Mouse (Mus musculus) liver, embryonic 14.5 days (tissue): ENCODE data around the gene Rasgef1b. TPM values are rescaled to one million over a fixed set of nuclear protein-coding genes. Genes with fewer than 3 reads are reported as not detected.

ENCODE experiments used
- ATAC-seq: fragments of 200-750 bp; cut with Nextera tagmentation; 2 replicates; pipeline ENCODE4 v1.8.0; 2017; ENCODE audit warnings: moderate number of reproducible peaks, mild to moderate bottlenecking, moderate library complexity; ENCODE audit not compliant: insufficient read depth
- DNase-seq, 3 experiments: peaks; one replicate each; pipeline ENCODE4 v3.0.0-alpha.2; 2012 to 2013; ENCODE audit warnings: low read depth in 3 of 3, low spot score in 3 of 3
- H3K27ac ChIP-seq: fragments of 300-500 bp; sonication (generic); 2 replicates; pipeline ENCODE4 v1.5.1; 2014; ENCODE audit warnings: moderate library complexity, mild to moderate bottlenecking, control low read depth, inconsistent platforms
- H3K27me3 ChIP-seq: fragments of 300-500 bp; sonication (generic); 2 replicates; pipeline ENCODE4 v1.6.1; 2014; ENCODE audit warnings: mild to moderate bottlenecking, low read length, moderate library complexity; ENCODE audit not compliant: control insufficient read depth, insufficient read depth
- H3K36me3 ChIP-seq: fragments of 300-500 bp; sonication (generic); replicated peaks from 2 replicates; pipeline ENCODE4 v1.6.1; 2014; ENCODE audit warnings: low read depth; ENCODE audit not compliant: control insufficient read depth, insufficient read depth
- H3K4me1 ChIP-seq, 2 experiments: fragments of 200-500 bp in 1 of 2; fragments of 300-500 bp in 1 of 2; sonication (generic) in 1 of 2; replicated peaks; 2 replicates each; pipeline ENCODE4 v1.6.1; 2012 to 2014; ENCODE audit warnings: antibody characterized with exemption in 1 of 2, inconsistent platforms in 1 of 2, low read length in 1 of 2; ENCODE audit not compliant: control insufficient read depth in 2 of 2, insufficient read depth in 2 of 2
- H3K4me2 ChIP-seq: fragments of 300-500 bp; sonication (generic); 2 replicates; pipeline ENCODE4 v1.6.1; 2014; ENCODE audit warnings: low read depth, mild to moderate bottlenecking, control low read depth, moderate library complexity
- H3K4me3 ChIP-seq, 2 experiments: fragments of 200-500 bp in 1 of 2; fragments of 300-500 bp in 1 of 2; sonication (generic) in 1 of 2; 2 replicates each; pipeline ENCODE4 v1.5.1; 2012 to 2014; ENCODE audit warnings: low read depth in 2 of 2, low read length in 2 of 2, mild to moderate bottlenecking in 2 of 2, control low read depth in 1 of 2, inconsistent platforms in 1 of 2, moderate library complexity in 1 of 2; ENCODE audit not compliant: insufficient read depth in 1 of 2
- H3K9ac ChIP-seq: fragments of 300-500 bp; sonication (generic); replicated peaks from 2 replicates; pipeline ENCODE4 v1.6.1; 2014; ENCODE audit warnings: mild to moderate bottlenecking, control low read depth, moderate library complexity
- H3K9me3 ChIP-seq: fragments of 300-500 bp; sonication (generic); 2 replicates; pipeline ENCODE4 v1.6.1; 2016; ENCODE audit warnings: low read length, mixed read lengths; ENCODE audit not compliant: control insufficient read depth
- CTCF ChIP-seq: IDR thresholded peaks from 2 replicates; pipeline ENCODE4 v1.5.1; 2016; ENCODE audit warnings: antibody characterized with exemption, low read depth, control low read depth
- EP300 ChIP-seq: IDR thresholded peaks from 2 replicates; pipeline ENCODE4 v1.6.1; 2016; ENCODE audit warnings: antibody characterized with exemption, low read depth
- WGBS: fragments of 180-500 bp; shearing (Covaris S2); extraction: QIAGEN DNeasy Blood & Tissue Kit; methylation state at CpG from one replicate; pipeline ENCODE4 v1.1.7; 2014; ENCODE audit not compliant: insufficient replicate concordance; 5-methylcytosine and 5-hydroxymethylcytosine counted together
- polyA plus RNA-seq, 2 experiments: library from polyadenylated mRNA; depleted of rRNA in 1 of 2; stranded (reverse) in 1 of 2; unstranded in 1 of 2; fragments of >200 nt; fragmentation: Nextera tagmentation in 1 of 2; extraction: Ambion mirVana in 1 of 2; gene quantifications; 2 replicates each; pipeline versions ENCODE4 v1.2.1 to v1.2.3; 2012 to 2014

The Rasgef1b gene
- polyA plus RNA-seq, 2 experiments: 2.8 to 4.2 TPM

DNA sequence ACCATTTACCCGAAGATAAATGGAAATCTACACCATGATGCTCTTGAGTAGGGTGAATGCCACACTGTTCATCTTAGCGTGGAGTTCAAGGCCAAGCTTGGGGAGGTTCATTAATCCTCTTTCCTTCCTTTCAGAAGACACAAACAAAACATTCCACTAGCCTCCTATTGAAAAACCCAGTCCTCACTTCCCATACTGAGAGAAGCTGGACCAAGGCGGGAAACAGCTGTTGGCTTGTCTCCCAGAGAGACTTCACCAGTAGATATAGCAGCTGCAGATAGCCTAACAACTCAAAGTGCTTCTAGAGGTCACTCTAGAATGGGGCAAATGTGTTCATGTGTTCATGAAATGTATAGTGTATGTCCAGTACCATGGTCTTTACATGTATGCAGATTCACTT, 495.7 kb downstream of the Rasgef1b start:
- H3K4me2 ChIP-seq: no peak overlapping the region
- H3K9ac ChIP-seq: no peak overlapping the region
- TF ChIP-seq CTCF (no peak), EP300 (no peak)
- WGBS: 61% methylated on average over 3 of the region's 3 CpGs
- no peak overlapping the region for H3K4me3 ChIP-seq
- no peak for ATAC-seq
- H3K27ac ChIP-seq: no peak overlapping the region
- H3K4me1 ChIP-seq: no peaks in the 10 kb centered on the region
- no peaks in the 10 kb centered on the region for H3K27me3 ChIP-seq
- H3K36me3 ChIP-seq: no peaks in the 10 kb centered on the region
- DNase-seq: no peak
- no peaks in the 10 kb centered on the region for H3K9me3 ChIP-seq

DNA sequence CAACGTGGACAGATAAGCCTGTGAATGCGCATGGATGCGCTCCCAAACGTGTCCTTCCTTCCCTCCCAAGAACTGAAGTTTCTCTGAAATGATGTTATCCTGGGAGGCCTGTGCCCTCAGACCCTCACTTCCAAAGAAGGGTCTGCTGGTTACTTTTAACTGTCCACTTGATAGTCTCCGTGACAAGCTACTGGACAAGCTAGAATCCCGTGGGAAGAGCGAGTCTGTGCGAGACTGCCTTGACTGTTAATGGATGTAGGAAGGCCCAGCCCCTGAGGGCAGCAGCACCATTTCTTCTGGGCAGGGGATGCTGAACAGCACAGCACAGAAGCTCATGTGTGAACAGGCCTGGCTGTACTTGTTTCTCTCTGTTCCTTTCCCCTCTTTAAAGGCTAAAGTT, 496.5 kb downstream of the Rasgef1b start:
- H3K9me3 ChIP-seq: no peaks in the 10 kb centered on the region
- no peak overlapping the region for H3K27ac ChIP-seq
- H3K4me3 ChIP-seq: no peak overlapping the region
- WGBS: 82% methylated on average over 8 of the region's 8 CpGs
- DNase-seq (no peak), ATAC-seq (no peak)
- H3K27me3 ChIP-seq: no peaks in the 10 kb centered on the region
- H3K4me1 ChIP-seq: no peaks in the 10 kb centered on the region
- H3K36me3 ChIP-seq: no peaks in the 10 kb centered on the region
- no peak overlapping the region for H3K4me2 ChIP-seq
- H3K9ac ChIP-seq: no peak overlapping the region
- TF ChIP-seq EP300: no peak
- no peak for TF ChIP-seq CTCF

DNA sequence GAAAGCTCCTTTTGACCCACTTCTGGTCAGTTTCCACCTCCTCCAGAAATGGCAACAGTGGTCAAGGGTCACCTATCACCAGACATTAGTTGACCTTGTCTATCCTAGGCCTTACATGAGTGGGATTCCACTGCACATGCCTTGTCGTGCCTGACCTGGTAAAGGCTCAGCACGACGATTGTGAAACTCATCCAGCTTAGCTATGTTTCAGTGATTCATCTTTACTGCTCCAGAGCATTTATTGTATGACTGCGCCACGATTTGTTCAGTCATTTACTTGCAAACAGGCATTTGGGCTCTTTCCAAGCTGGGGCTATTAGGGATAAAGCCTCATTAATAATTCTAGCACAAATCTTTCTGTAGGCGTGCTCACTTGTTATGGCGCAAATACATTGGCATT, 498.4 kb downstream of the Rasgef1b start:
- Histone ChIP-seq H3K9ac (no peak overlapping the region), H3K36me3 (no peaks in the 10 kb centered on the region), H3K4me3 (no peak overlapping the region), H3K4me1 (no peaks in the 10 kb centered on the region), H3K4me2 (no peak overlapping the region), H3K9me3 (no peaks in the 10 kb centered on the region), H3K27me3 (no peaks in the 10 kb centered on the region), H3K27ac (no peak overlapping the region)
- ATAC-seq (no peak), DNase-seq (no peak)
- 85% methylated on average over 7 of the region's 7 CpGs for WGBS
- no peak for TF ChIP-seq EP300
- TF ChIP-seq CTCF: no peak

DNA sequence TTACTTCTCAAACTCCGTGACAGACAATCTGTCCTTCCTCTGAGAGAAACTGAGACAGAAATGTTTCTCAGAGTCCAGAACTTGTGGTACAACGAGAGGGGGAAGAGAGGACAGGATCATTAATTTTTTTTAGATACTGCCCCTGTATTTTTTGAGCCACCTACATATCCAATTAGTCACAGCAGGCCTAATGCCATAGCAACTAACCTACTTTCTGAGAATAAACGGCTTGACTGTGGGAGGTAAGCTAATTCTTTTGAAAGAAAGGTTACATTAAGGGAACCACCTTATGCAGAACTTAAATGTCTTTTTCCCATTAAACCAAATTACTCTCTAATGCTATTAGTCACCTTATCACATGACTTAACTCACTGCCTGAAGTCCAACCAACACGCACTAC, 501.5 kb downstream of the Rasgef1b start:
- Histone ChIP-seq H3K4me1 (no peaks in the 10 kb centered on the region), H3K36me3 (no peaks in the 10 kb centered on the region; the same call in 1 of the 2 replicates), H3K27ac (no peak overlapping the region), H3K9ac (no peak overlapping the region), H3K27me3 (no peaks in the 10 kb centered on the region), H3K9me3 (no peaks in the 10 kb centered on the region), H3K4me2 (no peak overlapping the region), H3K4me3 (no peak overlapping the region)
- TF ChIP-seq CTCF (no peak), EP300 (no peak)
- ATAC-seq (no peak), DNase-seq (no peak)
- 65% methylated on average over 4 of the region's 4 CpGs for WGBS

DNA sequence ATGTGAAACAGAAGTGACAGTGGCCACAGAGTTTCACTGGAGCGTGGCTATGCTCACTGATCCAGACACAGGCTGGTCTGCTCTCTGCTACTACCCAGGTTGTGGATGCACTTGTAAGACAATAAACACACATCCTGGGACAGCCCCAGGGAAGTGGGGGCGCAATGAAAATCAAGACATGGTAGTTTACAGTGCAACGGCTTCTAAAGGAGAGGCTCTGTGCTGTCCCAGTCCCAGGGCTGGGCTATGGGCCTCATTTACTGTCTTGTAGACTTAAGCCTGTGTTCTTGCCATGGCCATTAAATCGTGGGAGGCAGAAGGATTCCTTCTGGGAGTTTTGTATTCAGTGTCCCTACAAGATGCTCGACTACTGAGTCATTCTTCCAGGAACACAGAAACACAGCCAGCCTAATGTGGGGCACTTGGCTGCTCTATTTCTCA, 504.3 kb downstream of the Rasgef1b start:
- TF ChIP-seq EP300 (no peak), CTCF (no peak)
- Histone ChIP-seq H3K4me1 (no peaks in the 10 kb centered on the region), H3K9ac (no peak overlapping the region), H3K27me3 (no peaks in the 10 kb centered on the region), H3K9me3 (no peaks in the 10 kb centered on the region), H3K36me3 (no peaks in the 10 kb centered on the region; the same call in 1 of the 2 replicates), H3K4me3 (no peak overlapping the region), H3K4me2 (no peak overlapping the region), H3K27ac (no peak overlapping the region)
- DNase-seq (no peak), ATAC-seq (no peak)
- WGBS: 64% methylated on average over 5 of the region's 5 CpGs
